Mouse (Mus musculus) frontal cortex, postnatal 25 days (tissue): Measurements from ENCODE around the gene Afm.

Experiments
- DNase-seq, 2 experiments: peaks; one replicate each; pipeline ENCODE4 v3.0.0; 2022; ENCODE audit warnings: low spot score in 2 of 2

The Afm gene

GRCm38 (mm10) chr5:90518356-90519100 lies at the start of gene Afm:
Gene Afm, plus strand, starts transcription at chr5:90518932.
- DNase-seq = no peak

GRCm38 (mm10) chr5:90470836-90471235 lies 47.9 kb upstream of the Afm start:
- no peak for DNase-seq

- DNase-seq = no peak
Observed at GRCm38 (mm10) chr5:90473902-90474301, 44.8 kb upstream of the Afm start.

- no peak for DNase-seq
Observed at GRCm38 (mm10) chr5:90474369-90474768, 44.4 kb upstream of the Afm start.

- DNase-seq = no peak
Observed at GRCm38 (mm10) chr5:90476741-90477140, 42.0 kb upstream of the Afm start.

GRCm38 (mm10) chr5:90477308-90478140 lies 41.2 kb upstream of the Afm start:
- DNase-seq = no peak

- DNase-seq = no peak
Observed at GRCm38 (mm10) chr5:90478886-90479285, 39.8 kb upstream of the Afm start.

- no peak for DNase-seq
Observed at GRCm38 (mm10) chr5:90485597-90485996, 33.1 kb upstream of the Afm start.

GRCm38 (mm10) chr5:90488323-90488722 lies 30.4 kb upstream of the Afm start:
- no peak for DNase-seq

- DNase-seq = no peak
Observed at GRCm38 (mm10) chr5:90490518-90490917, 28.2 kb upstream of the Afm start, which contains the start of gene Afp. Gene Afp, plus strand, starts transcription at chr5:90490737.

- no peak for DNase-seq
Observed at GRCm38 (mm10) chr5:90492440-90492839, 26.3 kb upstream of the Afm start.

GRCm38 (mm10) chr5:90494308-90494707 lies 24.4 kb upstream of the Afm start:
- DNase-seq = no peak

GRCm38 (mm10) chr5:90499509-90499908 lies 19.2 kb upstream of the Afm start:
- no peak for DNase-seq

GRCm38 (mm10) chr5:90500714-90501113 lies 18.0 kb upstream of the Afm start:
- peak; percentile 71 to 74 for DNase-seq

- DNase-seq = no peak
Observed at GRCm38 (mm10) chr5:90501752-90502151, 17.0 kb upstream of the Afm start.

- no peak for DNase-seq
Observed at GRCm38 (mm10) chr5:90504742-90505141, 14.0 kb upstream of the Afm start.

- DNase-seq = no peak
Observed at GRCm38 (mm10) chr5:90506507-90506906, 12.2 kb upstream of the Afm start.

GRCm38 (mm10) chr5:90507411-90507949 lies 11.3 kb upstream of the Afm start:
- no peak for DNase-seq

- DNase-seq = no peak
Observed at GRCm38 (mm10) chr5:90509828-90510592, 8.7 kb upstream of the Afm start.

- DNase-seq = no peak
Observed at GRCm38 (mm10) chr5:90512288-90512955, 6.3 kb upstream of the Afm start.

GRCm38 (mm10) chr5:90515561-90515960 lies 3.2 kb upstream of the Afm start:
- no peak for DNase-seq
